ENCODE assay signal across 9 mouse cellular contexts in genomic region chr10:75705681-75706400, GRCm38 (mm10). TPM values are rescaled to one million over a fixed set of nuclear protein-coding genes. Genes with fewer than 3 reads are reported as not detected.
DNase-seq lines count a peak whose midpoint lies in the region; ATAC-seq and TF ChIP-seq lines count a peak whose summit lies in the region.
"Had no signal": no experiment of that assay in that cellular context is flagged by ENCODE, and none has a peak within 500 bp of the region (broad histone marks: within the 10 kb centered on the region; RNA-seq: fewer than 3 reads in every experiment).

No protein-coding gene starts in this region.

- no peaks in the 10 kb centered on the region for H3K79me2 ChIP-seq in myocyte (ENCODE audit: control insufficient read depth, insufficient read depth)

- H3ac ChIP-seq in myocyte (ENCODE audit: control insufficient read depth, insufficient read length): no peak overlapping the region

- no peak overlapping the region for H3K4me3 ChIP-seq in myocyte

- no peak overlapping the region for H3K4me2 ChIP-seq in myocyte (ENCODE audit: low read depth)

- peaks cover 4% of the 10 kb centered on the region for H3K36me3 ChIP-seq in myocyte (ENCODE audit: control insufficient read depth, insufficient read depth)

- no peak for TF ChIP-seq POLR2A in myocyte (IDR thresholded peaks at IDR 0.05; ENCODE audit: insufficient read length, low read depth)

- intact Hi-C loops in left cerebral cortex, postnatal 4 days (cut with DNase I): loop anchor here (10.0 kb wide), 1 partner anchor 121 kb away; the partner anchor contains the start of gene Ggt5

- ATAC-seq in erythroid progenitor cell, adult 5-6 weeks (replicated peaks; ENCODE audit: low FRiP score, poor library complexity, severe bottlenecking): peak; percentile 86

- H3K27me3 ChIP-seq in myocyte (ENCODE audit: control insufficient read depth, insufficient read depth, insufficient read length): no peaks in the 10 kb centered on the region

- peak; percentile 41 for DNase-seq in cerebellum, adult 9-10 months
- no peak for DNase-seq in cerebellum, postnatal 25 days
- peak; percentile 55 for DNase-seq in spleen, adult 12 weeks (ENCODE audit: low spot score)
- no peak for DNase-seq in spleen, adult 18-20 months
- no peak for DNase-seq in left cerebral cortex, postnatal 4 days
- no peak for DNase-seq in right cerebral cortex, postnatal 4 days
- DNase-seq: retina, postnatal 1 day had no signal

TF ChIP-seq in myocyte, 11 proteins besides CTCF, POLR2A, EP300 and RAD21:
- TF ChIP-seq REST (IDR thresholded peaks at IDR 0.05; ENCODE audit: insufficient read depth, insufficient read length): no peak
- TF ChIP-seq MAX (IDR thresholded peaks at IDR 0.05; ENCODE audit: low read depth): no peak
- no peak for TF ChIP-seq SRF (IDR thresholded peaks at IDR 0.05; ENCODE audit: control insufficient read depth, insufficient read length, low read depth)
- TF ChIP-seq MYOG (IDR thresholded peaks at IDR 0.05; ENCODE audit: control insufficient read depth in 1 of 3, insufficient read depth in 1 of 3, insufficient read length in 2 of 3, low read depth in 2 of 3): no peak
- TF ChIP-seq TCF12 (IDR thresholded peaks at IDR 0.05; ENCODE audit: insufficient read depth, poor library complexity, severe bottlenecking): no peak
- TF ChIP-seq CEBPB (IDR thresholded peaks at IDR 0.05; ENCODE audit: insufficient read depth, poor library complexity, severe bottlenecking): peak; percentile 31; the same call in 1 of the 2 replicates
- no peak for TF ChIP-seq MYOD1 (IDR thresholded peaks at IDR 0.05; ENCODE audit: control insufficient read depth in 1 of 3, insufficient read length in 2 of 3, low read depth in 2 of 3)
- TF ChIP-seq USF1 (IDR thresholded peaks at IDR 0.05; ENCODE audit: low read depth): no peak

RNA-seq across cellular contexts. Expression of gene Cabin1, which starts 58.3 kb away (rescaled TPM):
- 108 and 136 TPM in 2 replicates for total RNA-seq in erythroid progenitor cell, adult 5-6 weeks (2015; ENCODE audit: low replicate concordance)
- 115 and 143 TPM in 2 replicates for total RNA-seq in erythroid progenitor cell, adult 5-6 weeks (2017; ENCODE audit: low replicate concordance)
- 24.0 TPM for polyA plus RNA-seq in myocyte (2012; fragmentation: generic; extraction: Trizol)
- total RNA-seq in left cerebral cortex, postnatal 4 days (2021): 100 to 1,000 TPM in 1 of 2 experiments, 10 to 100 TPM in 1; 93.1 to 101 TPM

Comparison
In these comparisons a context has a peak if more than half of its experiments do, and no peak if none do; other contexts are left out.
1. DNase-seq: peak in cerebellum, adult 9-10 months (single experiment) and spleen, adult 12 weeks (single experiment); none in cerebellum, postnatal 25 days (0 of 2), spleen, adult 18-20 months (0 of 2), left cerebral cortex, postnatal 4 days (single experiment) and right cerebral cortex, postnatal 4 days (single experiment).